Mouse (Mus musculus) right cerebral cortex, postnatal 10 days (tissue): Measurements from ENCODE around the gene Mtg1.
A peak's percentile ranks its signal among the peaks of the same experiment; 100 is the strongest.
"Not testable (repeated sequence)": the region's sequence is repeated elsewhere in the genome, so short reads cannot be mapped to it uniquely, and the experiment has no call there.

Experiments used
- DNase-seq, 2 experiments: peaks; one replicate each; pipeline ENCODE4 v3.0.0; 2021; ENCODE audit warnings: low spot score in 2 of 2

Mtg1 gene

GRCm38 (mm10) chr7:140126934-140127333 lies 10.4 kb upstream of the Mtg1 start:
- DNase-seq = no peak

- DNase-seq = no peak
Measured at GRCm38 (mm10) chr7:140127911-140128310, 9.5 kb upstream of the Mtg1 start.

- not testable (repeated sequence) for DNase-seq
Measured at GRCm38 (mm10) chr7:140132184-140132583, 5.2 kb upstream of the Mtg1 start.

- DNase-seq = not testable (repeated sequence)
Measured at GRCm38 (mm10) chr7:140134033-140134432, 3.3 kb upstream of the Mtg1 start.

- DNase-seq = no peak
Measured at GRCm38 (mm10) chr7:140135106-140135770, 2.1 kb upstream of the Mtg1 start.

GRCm38 (mm10) chr7:140138021-140138310 lies 602 bp downstream of the Mtg1 start:
- DNase-seq = no peak

- peak in 1 of 2 experiments; percentile 72 for DNase-seq
Measured at GRCm38 (mm10) chr7:140141350-140141749, 4.0 kb downstream of the Mtg1 start.

GRCm38 (mm10) chr7:140144550-140144949 lies 7.2 kb downstream of the Mtg1 start:
- DNase-seq = no peak

- DNase-seq = peak; percentile 75 to 77
Measured at GRCm38 (mm10) chr7:140153383-140153782, 16.0 kb downstream of the Mtg1 start.

GRCm38 (mm10) chr7:140153829-140154217 lies 16.5 kb downstream of the Mtg1 start:
- no peak for DNase-seq

- DNase-seq = peak; percentile 91 to 92
Measured at GRCm38 (mm10) chr7:140154218-140154927, 17.0 kb downstream of the Mtg1 start, which contains the start of gene Sprn. Gene Sprn (minus strand): TSS chr7:140154877.

- no peak for DNase-seq
Measured at GRCm38 (mm10) chr7:140160363-140160762, 23.0 kb downstream of the Mtg1 start.

GRCm38 (mm10) chr7:140164664-140165063 lies 27.3 kb downstream of the Mtg1 start, which contains the start of gene Olfr522:
Gene Olfr522 (minus strand): TSS chr7:140164764.
- no peak for DNase-seq

- DNase-seq = no peak
Measured at GRCm38 (mm10) chr7:140167950-140168349, 30.6 kb downstream of the Mtg1 start.

- no peak for DNase-seq
Measured at GRCm38 (mm10) chr7:140169386-140169785, 32.0 kb downstream of the Mtg1 start.

- no peak for DNase-seq
Measured at GRCm38 (mm10) chr7:140170863-140171262, 33.5 kb downstream of the Mtg1 start.

GRCm38 (mm10) chr7:140172936-140173335 lies 35.6 kb downstream of the Mtg1 start, which contains the start of gene Olfr523:
Gene Olfr523 (plus strand): TSS chr7:140173217.
- DNase-seq = no peak

GRCm38 (mm10) chr7:140179176-140179575 lies 41.8 kb downstream of the Mtg1 start:
- no peak for DNase-seq

- no peak for DNase-seq
Measured at GRCm38 (mm10) chr7:140180692-140181091, 43.3 kb downstream of the Mtg1 start.

GRCm38 (mm10) chr7:140184206-140184605 lies 46.8 kb downstream of the Mtg1 start:
- no peak for DNase-seq

GRCm38 (mm10) chr7:140186646-140187620 lies 49.6 kb downstream of the Mtg1 start:
- peak in 1 of 2 experiments; percentile 60 for DNase-seq
